Mouse (Mus musculus) lung, postnatal 14 days (tissue): Measurements from ENCODE around the gene Mrgprx1.

Experiments used
- DNase-seq: peaks from one replicate; pipeline ENCODE4 v3.0.0; 2021

Gene Mrgprx1

DNA sequence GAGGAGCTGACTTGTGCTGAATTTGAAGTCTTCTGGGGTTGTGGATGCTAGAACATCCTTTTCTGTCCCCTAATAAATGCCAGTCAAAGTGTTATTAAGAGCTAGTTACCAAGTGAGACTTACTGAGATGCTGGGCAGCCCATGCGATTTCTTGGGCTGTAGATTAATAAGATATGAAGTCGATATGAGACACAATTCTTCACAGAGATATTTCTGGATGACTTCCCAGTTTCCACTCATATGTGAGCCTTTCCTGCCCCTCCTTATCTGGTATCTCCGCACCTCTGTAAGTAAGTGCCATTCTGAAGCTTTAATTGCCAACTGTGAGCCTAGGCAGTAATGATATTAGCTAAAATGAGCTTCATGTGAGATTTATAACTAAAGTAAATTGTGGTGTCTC, at the start of gene Mrgprx1:
Gene Mrgprx1, minus strand, starts transcription at position 101 of the 400 bp plus-strand sequence.
- DNase-seq: no peak

DNA sequence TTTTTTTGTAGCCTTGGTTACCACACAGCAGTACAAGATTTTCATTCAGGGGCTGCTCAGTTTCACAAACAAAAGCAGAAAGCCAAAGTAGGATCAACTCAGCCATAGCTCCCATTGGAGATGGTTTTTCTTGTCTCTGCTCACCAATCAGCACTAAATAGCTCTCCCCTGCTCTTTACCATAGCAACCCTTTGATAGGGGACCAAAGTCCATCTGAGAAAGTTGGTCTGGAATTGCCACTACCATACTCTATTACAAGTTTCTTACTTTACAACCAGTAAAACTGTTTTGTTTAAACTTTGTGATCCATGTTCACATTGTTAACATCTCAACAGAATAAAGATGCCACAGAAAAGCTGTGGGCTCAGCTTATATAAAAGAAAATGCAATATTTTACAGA, 48.1 kb upstream of the Mrgprx1 start:
- no peak for DNase-seq

DNA sequence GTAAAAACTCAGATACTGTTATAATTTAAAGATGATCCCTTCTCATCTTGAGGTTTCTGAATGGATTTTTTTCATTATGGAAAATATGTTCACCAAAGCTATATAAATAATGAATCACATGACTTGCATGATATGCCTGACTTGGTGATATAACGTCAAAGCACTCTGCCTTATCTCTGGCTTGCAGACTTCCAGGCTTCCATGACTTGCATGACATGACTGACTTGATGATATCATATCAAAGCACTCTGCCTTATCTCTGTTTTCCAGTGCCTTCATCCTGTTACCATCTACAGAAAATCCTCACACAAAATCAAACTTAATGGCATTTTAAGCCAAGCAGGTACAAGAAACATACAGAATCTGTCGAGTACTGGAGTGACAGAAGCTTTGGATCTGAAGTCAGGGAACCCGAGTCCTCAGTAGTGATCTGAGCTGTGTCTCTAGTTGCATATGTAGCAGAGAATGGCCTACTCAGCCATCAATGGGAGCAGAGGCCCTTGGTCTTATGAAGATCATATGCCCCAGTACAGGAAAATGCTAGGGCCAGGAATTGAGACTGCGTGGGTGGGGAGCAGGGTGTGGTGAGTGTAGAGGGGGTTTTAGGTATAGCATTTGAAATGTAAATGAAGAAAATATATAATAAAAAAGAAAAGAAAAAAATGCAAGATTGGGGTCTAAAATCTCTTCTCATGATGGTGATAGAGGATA, 19.2 kb upstream of the Mrgprx1 start:
- DNase-seq: no peak

DNA sequence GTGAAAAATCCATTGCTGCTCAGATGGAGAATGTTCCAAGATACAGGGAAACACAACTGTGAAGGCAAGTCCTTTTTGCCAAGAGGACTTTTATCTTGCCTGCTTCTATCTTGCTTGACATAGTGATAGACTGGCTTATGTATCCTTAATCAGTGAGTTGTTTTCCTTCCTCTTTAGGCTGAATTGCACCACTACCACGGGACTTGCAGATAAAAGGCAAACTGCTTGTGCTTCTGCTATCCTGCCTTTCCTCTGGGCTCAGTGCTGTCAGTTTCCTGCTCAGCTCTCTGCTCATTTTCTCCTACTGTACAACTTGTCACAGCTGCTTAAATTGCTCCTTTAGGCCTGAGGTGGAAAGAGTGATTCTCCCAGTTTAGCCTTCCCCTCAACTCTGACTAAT, 16.6 kb upstream of the Mrgprx1 start:
- no peak for DNase-seq

DNA sequence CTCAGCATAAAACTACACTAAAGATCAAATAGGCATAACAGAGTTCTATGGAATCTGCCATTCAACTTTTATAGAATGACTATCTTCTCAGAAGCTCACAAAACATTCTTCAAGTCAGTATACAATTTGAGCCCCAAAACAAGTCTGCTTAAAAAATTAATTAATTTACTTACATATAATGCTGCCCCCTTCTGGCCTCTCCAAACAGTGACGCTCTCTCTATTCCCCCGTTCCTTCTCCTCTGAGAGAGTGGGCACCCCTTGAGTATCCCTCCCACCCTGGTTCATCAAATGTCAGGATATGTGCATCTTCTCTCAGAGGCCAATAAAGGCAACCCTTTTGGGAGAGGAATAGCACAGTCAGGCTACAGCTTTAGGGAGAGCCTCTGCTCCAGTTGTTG, 9.5 kb downstream of the Mrgprx1 start:
- DNase-seq: no peak

DNA sequence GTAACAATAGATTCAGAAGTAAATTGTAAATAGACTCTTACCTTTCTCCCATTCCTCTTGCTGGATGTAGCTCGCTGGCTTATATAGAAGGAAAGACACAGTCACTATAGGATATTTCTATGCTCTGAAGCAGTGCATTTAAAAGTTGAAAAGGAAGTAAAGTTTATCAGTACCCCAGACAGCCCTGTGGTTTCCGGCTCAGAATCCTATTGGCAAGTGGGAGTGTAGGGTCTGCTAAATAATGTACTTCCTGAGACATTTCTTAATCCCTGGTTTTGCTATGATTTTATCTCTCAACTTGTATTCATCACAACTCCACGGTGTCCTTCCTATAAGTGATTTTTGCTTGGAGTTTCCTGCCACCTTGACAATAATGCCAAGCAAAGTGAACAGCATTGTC, 31.7 kb downstream of the Mrgprx1 start:
- no peak for DNase-seq

DNA sequence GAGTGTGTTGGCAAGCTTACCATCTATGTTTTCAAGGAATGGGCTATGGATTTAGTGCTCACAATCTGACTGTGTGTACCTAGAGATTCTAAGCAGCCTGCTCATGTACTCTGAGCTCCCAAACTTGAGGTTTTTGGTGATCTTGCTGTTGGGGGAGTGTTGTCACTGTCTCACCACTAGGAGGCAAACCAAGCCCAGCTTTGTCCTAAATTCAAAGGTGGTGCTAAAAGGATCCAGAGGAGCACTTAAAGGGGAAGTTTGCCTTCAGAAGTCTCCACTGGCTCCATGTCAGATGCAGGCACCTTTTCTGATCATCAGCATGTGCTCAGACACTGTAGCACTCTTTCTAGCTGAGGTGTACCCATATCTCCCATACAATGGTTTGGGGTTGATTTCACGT, 40.6 kb downstream of the Mrgprx1 start:
- no peak for DNase-seq

DNA sequence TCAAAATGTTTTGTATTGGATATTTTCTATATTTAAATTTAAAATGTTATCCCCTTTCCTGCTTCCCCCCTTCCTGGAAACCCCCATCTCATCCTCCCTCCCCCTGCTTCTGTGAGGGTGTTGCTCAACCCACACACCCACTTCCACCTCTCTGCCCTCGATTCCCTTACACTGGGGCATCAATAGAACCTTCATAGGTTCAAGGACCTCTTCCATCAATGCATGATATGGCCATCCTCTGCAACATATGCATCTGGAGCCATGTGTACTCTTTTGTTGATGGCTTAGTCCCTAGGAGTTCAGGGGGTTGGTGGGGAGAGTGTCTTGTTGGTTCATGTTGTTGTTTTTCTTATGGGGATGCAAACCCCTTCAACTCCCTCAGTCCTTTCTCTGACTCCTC, 45.4 kb downstream of the Mrgprx1 start, which contains the start of gene Mrgpra4:
Gene Mrgpra4, minus strand, starts transcription at position 101 of the 400 bp plus-strand sequence.
- DNase-seq: no peak
